Mouse (Mus musculus): ENCODE results near the gene Primpol.
"Not testable (repeated sequence)": the region's sequence is repeated elsewhere in the genome, so short reads cannot be mapped to it uniquely, and the experiment has no call there.

Primpol gene

GRCm38 (mm10) chr8:46603587-46603986 lies 13.4 kb downstream of the Primpol start:
- DNase-seq (ENCODE audit: low spot score) = no peak

GRCm38 (mm10) chr8:46600959-46601707 lies 15.9 kb downstream of the Primpol start:
- no peak for DNase-seq (ENCODE audit: low spot score)

DNA sequence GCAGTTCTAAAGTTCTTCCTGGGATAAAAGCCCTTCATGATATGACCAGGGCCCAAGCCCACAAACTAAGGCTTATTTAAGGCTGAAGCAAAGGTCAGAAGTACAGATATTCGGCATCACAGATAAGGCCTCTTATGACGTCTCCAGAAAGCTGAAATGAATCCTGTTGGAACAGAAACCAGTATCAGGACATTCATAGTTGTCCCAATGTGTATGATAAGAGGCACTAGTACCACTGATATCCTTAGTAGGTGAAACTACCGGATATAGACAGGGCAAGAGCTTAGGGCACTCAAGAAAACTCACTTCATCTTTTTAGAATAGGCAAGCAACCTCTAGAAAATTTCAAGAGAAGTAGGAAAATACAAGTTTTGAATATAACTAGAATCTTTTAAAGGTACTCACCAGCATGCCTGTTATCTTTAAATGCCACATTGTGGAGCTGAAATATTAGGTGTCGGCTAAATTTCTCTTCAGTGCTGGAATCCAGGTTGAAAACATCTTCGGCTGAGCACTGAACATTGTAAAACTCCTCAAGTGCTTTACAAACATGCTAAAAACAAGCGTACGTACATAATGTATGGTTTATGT lies 17.6 kb downstream of the Primpol start:
- DNase-seq (ENCODE audit: low spot score) = no peak

- DNase-seq (ENCODE audit: low spot score) = no peak
These were observed 18.3 kb downstream of the Primpol start for GRCm38 (mm10) chr8:46598753-46599152.

GRCm38 (mm10) chr8:46598114-46598513 lies 18.9 kb downstream of the Primpol start:
- DNase-seq (ENCODE audit: low spot score) = no peak

DNA sequence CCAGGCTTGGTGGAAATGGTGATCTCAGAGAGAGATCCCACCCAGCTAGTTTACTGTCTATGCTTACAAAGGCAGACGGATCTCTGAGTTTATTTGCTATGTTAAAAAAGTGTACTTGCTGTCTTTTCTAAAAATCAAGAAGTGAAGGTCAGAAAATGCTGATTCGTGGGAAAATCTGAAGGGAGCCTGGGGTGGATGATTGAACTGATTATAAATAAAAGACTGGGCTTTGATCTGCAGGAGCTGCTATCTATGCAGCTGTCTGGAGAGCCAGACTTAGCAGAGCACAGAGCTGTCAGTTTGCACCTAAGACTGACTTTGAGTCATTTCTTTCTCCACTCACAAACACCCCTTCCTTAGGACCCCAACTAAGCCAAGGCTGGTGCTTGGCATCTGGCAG lies 19.6 kb downstream of the Primpol start:
- DNase-seq (ENCODE audit: low spot score) = no peak

DNA sequence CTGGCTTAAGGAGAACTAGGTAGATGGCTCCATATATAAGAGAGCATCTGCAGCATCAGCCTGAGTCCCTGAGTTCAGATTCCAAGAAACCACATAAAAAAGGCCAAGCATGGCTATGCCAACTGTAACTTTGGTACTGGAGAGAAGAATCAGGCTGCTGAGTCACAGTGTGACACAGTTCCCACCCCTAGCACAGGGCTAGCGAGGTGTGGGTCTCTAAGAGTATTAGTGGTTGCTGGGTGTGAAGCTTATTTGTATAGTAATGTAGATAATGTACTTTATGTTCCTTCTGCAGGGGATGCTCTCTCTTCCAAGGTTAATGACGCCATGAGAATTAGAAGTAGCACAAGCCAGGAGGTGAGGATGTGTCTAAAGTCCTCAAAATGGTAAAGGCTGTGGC lies 20.5 kb downstream of the Primpol start:
- no peak for DNase-seq (ENCODE audit: low spot score)

- no peak for DNase-seq (ENCODE audit: low spot score)
These were observed 21.4 kb downstream of the Primpol start for GRCm38 (mm10) chr8:46595593-46595992.

- no peak for DNase-seq (ENCODE audit: low spot score)
These were observed 23.2 kb downstream of the Primpol start for GRCm38 (mm10) chr8:46593772-46594171.

DNA sequence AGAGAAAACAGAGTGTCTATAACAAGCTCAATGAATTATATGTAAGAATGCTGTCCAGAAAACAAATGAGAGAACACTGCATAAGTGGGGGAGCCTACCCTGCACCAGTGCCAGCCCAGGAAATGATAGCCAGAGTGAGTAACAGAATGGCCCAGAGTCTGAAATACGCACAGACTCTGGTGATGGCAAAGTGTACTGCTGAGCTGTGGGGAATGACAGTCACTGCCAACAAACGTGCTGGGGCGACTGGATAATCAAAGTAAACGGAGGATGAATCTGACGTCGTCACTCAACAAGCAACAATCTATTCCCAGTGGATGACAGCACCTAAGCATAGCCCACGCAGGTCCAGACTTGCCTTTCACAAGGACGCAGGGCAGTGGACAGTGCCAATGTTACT lies 23.9 kb downstream of the Primpol start:
- DNase-seq (ENCODE audit: low spot score) = no peak

DNA sequence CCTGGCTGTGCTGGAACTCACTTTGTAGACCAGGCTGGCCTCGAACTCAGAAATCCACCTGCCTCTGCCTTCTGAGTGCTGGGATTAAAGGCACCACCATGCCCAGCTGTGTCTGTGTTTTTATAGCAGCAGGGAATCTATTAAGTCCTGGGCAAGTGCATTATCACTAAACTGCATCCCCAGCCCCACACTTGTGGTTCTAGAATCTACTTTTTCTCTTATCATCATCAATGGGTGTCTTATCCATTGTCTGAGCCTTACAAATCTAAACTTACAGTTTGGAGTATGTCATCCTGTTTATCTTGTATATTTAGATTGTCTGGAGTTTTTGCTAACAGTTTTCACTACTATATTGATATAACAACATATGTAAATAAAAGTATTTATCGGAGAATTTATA lies 28.3 kb downstream of the Primpol start:
- DNase-seq (ENCODE audit: low spot score) = no peak

GRCm38 (mm10) chr8:46587911-46588310 lies 29.1 kb downstream of the Primpol start:
- DNase-seq (ENCODE audit: low spot score) = no peak

DNA sequence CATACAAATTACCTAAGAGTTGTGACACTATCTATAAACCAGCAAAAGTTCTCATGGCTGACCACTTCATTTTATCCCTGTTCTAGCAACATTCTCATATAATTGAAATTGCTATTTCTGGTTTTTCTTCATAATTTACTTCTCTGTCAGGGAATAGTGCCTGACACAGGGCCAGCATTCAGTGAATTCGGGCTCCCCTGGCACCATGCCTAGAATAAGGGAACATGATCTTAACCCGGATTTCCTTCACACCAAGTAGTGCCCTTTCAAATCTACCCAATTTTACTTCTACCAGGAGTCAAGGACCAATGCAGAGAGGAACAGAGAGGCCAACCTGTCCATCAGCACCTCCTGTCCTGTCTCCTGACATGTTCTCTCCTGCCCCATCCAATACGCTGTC lies 31.4 kb downstream of the Primpol start:
- no peak for DNase-seq (ENCODE audit: low spot score)

DNA sequence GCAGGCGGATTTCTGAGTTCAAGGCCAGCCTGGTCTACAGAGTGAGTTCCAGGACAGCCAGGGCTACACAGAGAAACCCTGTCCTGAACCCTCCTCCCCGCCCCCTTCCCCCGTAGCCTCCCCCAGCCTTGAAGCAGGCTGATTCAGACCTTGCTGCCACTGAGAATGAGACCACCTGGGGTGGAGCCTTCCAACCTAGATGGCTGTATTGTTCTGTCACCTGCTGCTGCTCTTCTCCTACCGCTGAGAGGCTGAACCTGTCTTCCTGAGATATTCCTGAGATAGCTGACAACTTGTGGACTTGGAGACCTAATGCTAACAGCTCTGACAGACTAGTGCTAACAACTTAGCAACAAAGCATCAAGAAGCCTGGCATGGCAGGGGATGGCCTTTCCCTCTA lies 32.7 kb downstream of the Primpol start:
- DNase-seq (ENCODE audit: low spot score) = not testable (repeated sequence)

GRCm38 (mm10) chr8:46578794-46579193 lies 38.2 kb downstream of the Primpol start:
- no peak for DNase-seq (ENCODE audit: low spot score)

- no peak for DNase-seq (ENCODE audit: low spot score)
These were observed 43.0 kb downstream of the Primpol start for GRCm38 (mm10) chr8:46573964-46574363.

GRCm38 (mm10) chr8:46573446-46573845 lies 43.6 kb downstream of the Primpol start:
- no peak for DNase-seq (ENCODE audit: low spot score)

DNA sequence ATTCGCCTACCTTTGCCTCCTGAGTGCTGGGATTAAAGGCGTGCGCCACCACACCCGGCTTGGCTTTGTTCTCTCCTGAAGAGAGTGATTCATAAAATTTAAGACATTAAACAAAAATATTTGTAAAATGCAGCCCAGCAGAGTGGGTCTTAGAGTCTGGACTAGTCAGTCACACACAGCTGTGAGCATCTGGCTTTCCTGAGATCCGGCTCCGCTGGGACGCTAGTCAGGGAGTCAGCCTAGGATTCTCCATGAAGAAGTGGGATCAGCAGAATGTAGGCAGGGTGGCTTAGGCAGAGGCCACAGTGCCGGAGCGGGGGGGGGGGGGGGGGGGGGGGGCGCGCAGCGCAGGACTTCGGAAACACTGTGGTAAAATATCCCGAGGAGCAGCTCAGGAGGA lies 46.3 kb downstream of the Primpol start:
- no peak for DNase-seq (ENCODE audit: low spot score)

- DNase-seq (ENCODE audit: low spot score) = no peak
These were observed 47.2 kb downstream of the Primpol start for GRCm38 (mm10) chr8:46569659-46570441.

DNA sequence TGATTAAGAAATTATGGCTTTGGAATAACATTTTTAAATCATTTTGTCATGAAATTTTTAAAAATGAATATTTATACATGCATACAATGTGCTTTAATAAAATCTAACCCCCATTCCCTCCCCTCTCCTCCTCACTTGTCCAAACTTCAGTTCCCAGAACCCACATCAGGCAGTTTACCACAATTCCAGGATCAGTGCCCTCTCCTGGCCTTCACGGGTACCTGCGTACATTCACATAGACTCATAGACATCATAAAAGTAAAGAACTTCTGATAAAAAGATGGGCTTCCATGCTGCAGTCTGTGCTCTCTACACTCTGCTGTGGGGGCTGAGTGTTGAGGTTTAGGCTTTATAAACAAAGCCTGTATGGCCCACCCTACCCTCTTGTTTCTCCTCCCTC lies 48.1 kb downstream of the Primpol start:
- no peak for DNase-seq (ENCODE audit: low spot score)

- no peak for DNase-seq (ENCODE audit: low spot score)
These were observed 49.1 kb downstream of the Primpol start for GRCm38 (mm10) chr8:46567946-46568345.

- no peak for DNase-seq (ENCODE audit: low spot score)
These were observed 50.0 kb downstream of the Primpol start for GRCm38 (mm10) chr8:46566914-46567529.

DNA sequence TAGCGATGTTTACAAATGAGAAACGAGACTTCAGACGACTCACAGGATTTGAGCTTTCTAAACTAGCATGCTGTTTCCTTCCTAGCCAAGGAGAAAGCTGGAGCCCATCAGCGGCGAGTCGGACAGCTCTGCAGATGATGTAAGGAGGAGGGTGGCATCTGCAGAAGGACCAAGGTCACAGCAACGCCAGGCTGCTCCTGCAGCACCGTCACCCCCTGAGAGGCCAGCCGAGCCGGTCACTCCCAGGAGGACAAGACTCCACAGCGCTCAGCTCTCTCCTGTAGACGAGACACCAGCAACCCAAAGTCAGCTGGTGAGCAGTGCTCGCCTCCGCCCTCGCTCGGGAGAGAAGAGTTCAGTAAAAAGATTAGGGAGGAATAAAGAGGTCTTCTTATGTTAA lies 54.7 kb downstream of the Primpol start:
- DNase-seq (ENCODE audit: low spot score) = no peak
